Mouse (Mus musculus): ENCODE data around the gene Foxn1. TPM values are rescaled to one million over a fixed set of nuclear protein-coding genes. Genes with fewer than 3 reads are reported as not detected.

Foxn1 gene
- 0.78 and 8.9 TPM in 2 replicates for polyA plus RNA-seq (2015; fragmentation: Nextera tagmentation; extraction: Ambion mirVana)

DNA sequence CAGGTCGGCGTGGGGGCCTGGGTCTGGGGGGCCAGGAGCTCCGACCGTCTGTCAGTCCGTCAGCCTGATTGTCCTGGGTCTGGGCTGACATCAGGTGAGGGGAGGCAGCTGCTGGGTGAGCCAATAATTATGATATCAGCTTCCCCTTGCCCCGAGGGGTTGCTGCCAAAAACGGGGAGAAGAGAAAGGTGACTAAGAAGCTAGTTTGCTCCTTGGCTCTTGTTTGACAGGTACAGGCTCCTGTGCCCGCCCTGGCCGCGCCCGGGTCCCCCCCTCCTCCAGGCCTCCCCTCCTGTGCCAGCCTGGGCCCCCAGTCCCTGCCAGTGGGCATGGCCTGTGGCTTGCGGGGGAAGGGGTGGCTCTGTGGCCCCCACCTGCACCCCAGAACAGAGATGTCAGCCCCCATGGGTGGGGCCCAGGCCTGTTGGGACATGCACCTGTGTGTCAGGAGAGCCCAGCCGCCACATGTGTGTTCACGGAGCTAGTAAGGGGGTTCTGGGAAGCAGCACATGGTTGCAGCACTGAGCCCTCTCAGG, at the start of gene Foxn1:
TSS of gene Foxn1 (minus strand) at position 51 of the 536 bp plus-strand sequence.
- H3K27me3 ChIP-seq = peaks cover 11% of the 10 kb centered on the region
- 76% methylated on average over 14 of the region's 14 CpGs for WGBS
- ATAC-seq (replicated peaks; ENCODE audit: insufficient number of reproducible peaks, insufficient read depth, low FRiP score, low read depth) = 0 out of 2 replicates have a peak, but pooled peaks have one; percentile 47
- H3K27ac ChIP-seq = no peak within 1 kb of the TSS
- no peak within 1 kb of the TSS for H3K4me2 ChIP-seq
- H3K36me3 ChIP-seq = no peaks in the 10 kb centered on the region
- H3K9ac ChIP-seq = no peak within 1 kb of the TSS
- H3K4me3 ChIP-seq = peak within 1 kb of the TSS; percentile 4; the same call in 1 of the 2 replicates
- no peaks in the 10 kb centered on the region for H3K9me3 ChIP-seq (replicated peaks)
- no peaks in the 10 kb centered on the region for H3K4me1 ChIP-seq (replicated peaks)

DNA sequence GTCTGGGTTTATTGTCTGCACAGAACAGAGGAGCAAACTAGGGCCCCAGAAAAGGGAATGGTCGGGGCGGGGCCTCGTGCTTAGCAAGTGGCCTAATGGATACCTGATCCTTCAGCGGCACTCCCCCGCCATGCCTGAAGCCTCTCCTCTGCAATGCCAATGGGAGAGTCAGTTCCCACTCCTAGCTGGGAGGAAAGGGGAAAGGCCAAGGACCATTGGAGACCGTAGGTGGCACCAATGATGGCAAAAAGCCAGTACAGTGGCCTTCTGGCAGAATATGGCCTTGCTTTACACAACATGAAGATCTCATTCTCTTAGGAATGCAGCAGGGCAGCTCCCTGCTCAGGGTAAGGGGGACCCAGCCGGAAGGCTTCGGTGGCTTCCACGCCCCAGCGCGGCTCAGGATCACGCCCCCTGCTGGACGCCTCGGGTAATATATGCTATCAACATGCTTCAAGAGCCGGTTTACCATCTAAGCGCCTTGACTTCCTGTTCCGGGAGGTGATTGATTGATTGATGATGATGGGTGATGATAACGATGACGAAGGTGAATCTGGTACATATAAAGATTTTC, 49.5 kb upstream of the Foxn1 start:
- Histone ChIP-seq H3K27me3 (no peaks in the 10 kb centered on the region), H3K4me2 (peak overlapping the region; percentile 22), H3K4me1 (replicated peaks) (peaks cover 8% of the 10 kb centered on the region), H3K9ac (no peak overlapping the region), H3K9me3 (replicated peaks) (no peaks in the 10 kb centered on the region), H3K4me3 (0 out of 2 replicates have a peak overlapping the region, but pooled peaks have one; percentile 3), H3K27ac (no peak overlapping the region), H3K36me3 (no peaks in the 10 kb centered on the region)
- ATAC-seq (replicated peaks; ENCODE audit: insufficient number of reproducible peaks, insufficient read depth, low FRiP score, low read depth) = no peak
- WGBS = 9% methylated on average over 19 of the region's 19 CpGs

DNA sequence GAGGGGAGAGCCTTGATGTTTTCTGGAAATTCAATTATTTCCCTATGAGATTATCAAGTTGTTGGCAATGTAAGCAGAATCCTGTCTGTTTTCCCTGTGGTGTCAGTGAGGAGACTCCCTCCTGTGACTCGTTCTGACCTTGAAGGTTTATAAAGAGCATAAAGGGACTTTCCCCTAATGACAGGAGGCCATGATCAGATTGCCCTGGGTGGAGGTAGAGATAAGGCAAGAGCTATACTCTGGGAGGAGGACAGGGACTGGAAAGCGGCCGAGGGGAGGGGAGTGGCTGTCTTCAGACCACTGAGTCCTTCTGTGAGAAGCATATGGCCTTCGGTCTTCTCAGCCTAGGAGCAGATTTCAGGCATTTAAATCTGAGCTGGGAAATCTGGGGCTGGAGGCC, 47.7 kb upstream of the Foxn1 start:
- no peak overlapping the region for H3K4me3 ChIP-seq
- no peak overlapping the region for H3K4me2 ChIP-seq
- no peak overlapping the region for H3K9ac ChIP-seq
- H3K36me3 ChIP-seq = no peaks in the 10 kb centered on the region
- peaks cover 8% of the 10 kb centered on the region for H3K4me1 ChIP-seq (replicated peaks)
- no peak for ATAC-seq (replicated peaks; ENCODE audit: insufficient number of reproducible peaks, insufficient read depth, low FRiP score, low read depth)
- WGBS = 24% methylated on average over 4 of the region's 4 CpGs
- no peak overlapping the region for H3K27ac ChIP-seq
- H3K9me3 ChIP-seq (replicated peaks) = no peaks in the 10 kb centered on the region
- H3K27me3 ChIP-seq = no peaks in the 10 kb centered on the region

DNA sequence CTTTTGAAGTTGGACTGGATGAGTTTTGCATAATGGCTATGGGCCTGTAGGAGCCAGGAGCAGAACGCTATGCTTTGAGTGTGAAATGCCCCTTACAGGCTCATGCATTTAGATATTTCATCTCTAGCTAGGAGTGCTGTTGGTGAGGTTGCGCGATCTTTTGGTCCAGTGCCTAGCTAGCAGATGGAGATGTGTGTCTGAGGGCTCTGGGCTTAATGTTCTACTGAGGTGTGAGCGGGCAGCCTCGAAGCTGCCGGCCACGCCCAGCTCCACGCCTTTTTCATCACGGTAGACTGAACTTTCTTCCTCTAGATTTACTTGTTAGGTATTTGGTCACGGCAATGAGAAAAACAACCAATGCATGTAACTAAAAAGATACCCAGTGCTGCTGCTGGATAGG, 44.8 kb upstream of the Foxn1 start:
- no peaks in the 10 kb centered on the region for H3K36me3 ChIP-seq
- H3K9ac ChIP-seq = no peak overlapping the region
- H3K4me1 ChIP-seq (replicated peaks) = peaks cover 8% of the 10 kb centered on the region
- no peak overlapping the region for H3K4me2 ChIP-seq
- WGBS = 85% methylated on average over 10 of the region's 10 CpGs
- no peaks in the 10 kb centered on the region for H3K27me3 ChIP-seq
- no peak for ATAC-seq (replicated peaks; ENCODE audit: insufficient number of reproducible peaks, insufficient read depth, low FRiP score, low read depth)
- H3K9me3 ChIP-seq (replicated peaks) = no peaks in the 10 kb centered on the region
- no peak overlapping the region for H3K4me3 ChIP-seq
- H3K27ac ChIP-seq = no peak overlapping the region

DNA sequence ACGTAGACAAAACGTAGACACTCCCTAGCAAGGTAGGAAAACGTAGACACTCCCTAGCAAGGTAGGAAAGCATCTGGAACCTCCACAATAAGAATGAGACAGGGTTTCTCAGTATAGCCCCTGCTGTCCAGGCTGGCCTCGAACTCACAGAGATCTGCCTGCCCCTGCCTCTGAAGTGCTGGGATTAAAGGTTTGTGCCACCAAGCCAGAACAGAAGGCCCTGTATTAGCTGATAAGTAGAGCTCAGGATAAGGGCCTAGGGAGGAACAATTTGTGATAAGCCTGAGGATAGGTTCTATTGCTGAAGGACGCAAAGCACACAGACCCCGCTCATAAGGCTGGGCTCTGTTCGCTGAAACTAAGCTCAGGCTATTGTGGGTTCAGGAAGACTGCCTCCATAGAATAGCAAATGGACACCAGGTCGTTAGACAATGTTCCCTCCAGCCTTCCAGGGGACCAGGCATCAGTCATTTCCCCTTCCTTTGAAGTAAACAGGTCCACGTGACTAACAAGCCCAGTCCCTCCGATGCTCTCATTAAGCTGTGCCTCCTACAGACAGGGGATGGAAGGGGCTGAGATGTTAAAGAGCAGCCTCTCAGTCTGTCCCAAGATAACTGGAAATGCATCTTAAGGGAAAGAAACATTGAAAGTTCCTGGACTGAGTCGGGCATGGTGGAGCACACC, 44.0 kb upstream of the Foxn1 start:
- Histone ChIP-seq H3K36me3 (no peaks in the 10 kb centered on the region), H3K4me2 (no peak overlapping the region), H3K27ac (no peak overlapping the region), H3K4me1 (replicated peaks) (no peaks in the 10 kb centered on the region; the same call in 1 of the 2 replicates), H3K27me3 (no peaks in the 10 kb centered on the region), H3K9me3 (replicated peaks) (no peaks in the 10 kb centered on the region), H3K9ac (no peak overlapping the region), H3K4me3 (no peak overlapping the region)
- 40% methylated on average over 11 of the region's 11 CpGs for WGBS
- no peak for ATAC-seq (replicated peaks; ENCODE audit: insufficient number of reproducible peaks, insufficient read depth, low FRiP score, low read depth)

DNA sequence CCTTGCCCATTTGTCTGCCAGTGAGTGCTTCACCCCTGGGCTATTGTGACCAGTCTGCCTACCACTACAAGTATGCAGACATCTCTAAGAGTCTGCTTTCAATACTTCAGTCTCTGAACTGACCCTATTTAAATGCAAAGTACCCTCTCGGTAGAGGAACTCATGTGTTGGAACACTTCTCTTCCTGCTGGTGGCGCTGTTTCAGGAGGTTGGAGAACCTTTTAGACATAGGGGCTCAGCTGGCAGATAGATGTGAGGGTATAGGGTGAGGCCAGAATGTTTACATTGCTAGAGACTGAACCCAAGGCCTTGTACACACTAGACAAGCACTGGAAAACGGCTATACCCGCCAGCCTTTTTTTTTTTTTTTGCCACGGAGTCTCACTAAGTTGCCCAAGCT, 42.0 kb upstream of the Foxn1 start:
- Histone ChIP-seq H3K27me3 (no peaks in the 10 kb centered on the region), H3K4me1 (replicated peaks) (no peaks in the 10 kb centered on the region), H3K36me3 (no peaks in the 10 kb centered on the region), H3K9ac (no peak overlapping the region), H3K9me3 (replicated peaks) (no peaks in the 10 kb centered on the region), H3K4me2 (no peak overlapping the region), H3K27ac (no peak overlapping the region), H3K4me3 (no peak overlapping the region)
- ATAC-seq (replicated peaks; ENCODE audit: insufficient number of reproducible peaks, insufficient read depth, low FRiP score, low read depth) = no peak
- WGBS = 76% methylated on average over 5 of the region's 5 CpGs

DNA sequence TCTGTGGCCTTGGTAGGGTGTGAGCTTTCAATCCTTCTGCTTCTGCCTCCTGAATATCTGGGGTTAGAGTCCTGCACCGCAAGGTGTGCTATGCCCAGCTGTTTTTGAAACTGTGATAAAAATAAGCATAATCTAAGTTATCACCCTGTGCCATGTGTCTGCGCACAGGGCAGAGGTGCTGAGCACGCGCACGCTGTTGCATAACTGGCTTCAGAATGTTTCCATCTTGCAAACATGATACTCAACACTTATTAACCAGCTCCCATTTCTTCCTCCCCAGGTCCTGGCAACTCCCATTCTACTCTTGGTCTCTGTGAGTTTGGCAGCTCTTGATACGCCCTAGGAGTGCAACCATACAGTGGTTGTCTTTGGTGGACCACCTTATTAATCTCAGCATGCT, 41.3 kb upstream of the Foxn1 start:
- no peaks in the 10 kb centered on the region for H3K4me1 ChIP-seq (replicated peaks)
- H3K9ac ChIP-seq = no peak overlapping the region
- ATAC-seq (replicated peaks; ENCODE audit: insufficient number of reproducible peaks, insufficient read depth, low FRiP score, low read depth) = no peak
- peaks cover 6% of the 10 kb centered on the region for H3K27me3 ChIP-seq
- no peak overlapping the region for H3K4me2 ChIP-seq
- H3K9me3 ChIP-seq (replicated peaks) = no peaks in the 10 kb centered on the region
- no peak overlapping the region for H3K27ac ChIP-seq
- H3K4me3 ChIP-seq = no peak overlapping the region
- H3K36me3 ChIP-seq = no peaks in the 10 kb centered on the region
- 89% methylated on average over 6 of the region's 6 CpGs for whole genome bisulfite sequencing

DNA sequence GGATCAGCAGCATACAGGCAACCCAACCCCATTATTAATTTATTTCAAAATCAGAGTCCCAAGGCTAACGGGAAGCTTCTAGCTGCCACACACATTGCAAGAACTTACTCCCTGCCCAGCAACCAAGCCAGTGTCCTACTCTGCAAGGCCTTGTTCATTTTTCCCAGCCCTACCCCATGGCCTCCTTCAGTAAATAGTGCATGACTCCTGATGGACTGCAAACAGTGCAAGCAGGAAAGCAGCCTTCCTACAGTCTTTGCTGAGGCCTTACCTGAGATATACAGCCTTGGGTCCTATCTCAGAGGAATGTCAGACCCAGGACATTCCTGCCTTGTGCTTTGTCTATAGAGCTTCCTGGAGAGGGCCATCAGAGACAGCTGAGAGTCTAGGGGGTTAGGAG, 39.2 kb upstream of the Foxn1 start:
- no peaks in the 10 kb centered on the region for H3K4me1 ChIP-seq (replicated peaks)
- H3K4me2 ChIP-seq = no peak overlapping the region
- H3K27ac ChIP-seq = no peak overlapping the region
- H3K9ac ChIP-seq = no peak overlapping the region
- H3K36me3 ChIP-seq = no peaks in the 10 kb centered on the region
- no peaks in the 10 kb centered on the region for H3K9me3 ChIP-seq (replicated peaks)
- H3K27me3 ChIP-seq = peaks cover 23% of the 10 kb centered on the region
- H3K4me3 ChIP-seq = no peak overlapping the region
- ATAC-seq (replicated peaks; ENCODE audit: insufficient number of reproducible peaks, insufficient read depth, low FRiP score, low read depth) = no peak
- WGBS = 94% methylated on average over 1 of the region's 1 CpGs

DNA sequence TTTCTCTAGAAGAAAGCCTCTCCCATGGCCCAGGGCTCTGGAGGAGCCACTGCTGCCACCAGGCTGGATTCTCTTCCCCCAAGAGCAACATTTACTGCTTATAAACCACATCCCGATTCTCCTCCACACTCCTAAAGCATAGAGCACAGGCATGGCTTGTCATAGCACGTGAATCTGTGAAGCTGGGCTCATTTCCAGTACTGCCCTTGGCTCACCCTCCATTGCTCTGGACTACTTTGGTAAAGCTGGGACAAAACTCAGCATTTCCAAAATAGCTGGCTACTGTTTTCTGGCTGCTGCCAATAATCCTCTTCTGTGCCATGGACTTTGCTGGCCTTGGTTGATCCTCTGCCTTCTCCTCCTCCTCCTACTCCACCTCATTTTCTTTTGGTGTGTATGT, 38.0 kb upstream of the Foxn1 start:
- Histone ChIP-seq H3K27me3 (peaks cover 30% of the 10 kb centered on the region), H3K27ac (no peak overlapping the region), H3K36me3 (no peaks in the 10 kb centered on the region), H3K9ac (no peak overlapping the region), H3K4me1 (replicated peaks) (no peaks in the 10 kb centered on the region), H3K4me2 (no peak overlapping the region), H3K9me3 (replicated peaks) (no peaks in the 10 kb centered on the region), H3K4me3 (no peak overlapping the region)
- WGBS = 52% methylated on average over 2 of the region's 2 CpGs
- no peak for ATAC-seq (replicated peaks; ENCODE audit: insufficient number of reproducible peaks, insufficient read depth, low FRiP score, low read depth)

DNA sequence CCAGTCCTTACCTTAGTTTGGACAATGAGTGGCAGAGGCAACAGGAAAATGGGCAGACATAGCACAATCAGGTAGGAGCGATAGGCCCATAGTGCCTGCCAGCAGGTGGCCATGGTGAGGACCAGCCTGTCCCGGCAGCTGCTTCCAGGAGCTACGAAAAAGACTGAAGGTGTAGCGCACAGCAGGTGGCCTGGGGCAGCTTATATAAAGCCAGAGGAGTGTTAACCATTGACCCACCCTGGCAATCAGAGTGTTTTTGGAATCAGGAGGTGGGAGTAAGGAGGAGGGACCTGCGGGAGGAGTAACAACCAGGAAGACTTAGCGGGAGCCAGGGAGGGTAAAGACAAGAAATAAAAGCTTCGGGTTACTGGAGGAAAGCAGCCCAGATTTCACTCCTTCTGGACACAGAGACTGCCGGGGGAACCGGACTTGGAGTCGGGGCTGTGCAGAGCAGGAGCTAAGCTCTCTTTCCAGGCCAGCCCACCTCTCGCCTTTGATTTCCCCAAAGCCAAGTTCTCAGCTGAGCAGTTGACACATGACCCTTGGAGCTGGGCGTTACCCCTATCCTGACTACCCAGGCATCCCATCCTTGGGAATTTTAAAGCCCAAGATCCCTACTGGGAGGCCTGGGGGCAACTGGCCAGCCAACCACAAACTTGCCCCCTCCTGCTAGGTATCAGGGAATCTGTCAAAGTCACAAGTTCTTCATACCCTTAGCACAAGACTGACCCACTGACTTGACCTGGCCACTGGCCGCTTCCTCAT, 35.9 kb upstream of the Foxn1 start, which contains the start of gene Slc13a2:
TSS of gene Slc13a2 (minus strand) at position 163 of the 765 bp plus-strand sequence.
- H3K27me3 ChIP-seq = peaks cover 34% of the 10 kb centered on the region
- no peak within 1 kb of the TSS for H3K27ac ChIP-seq
- ATAC-seq (replicated peaks; ENCODE audit: insufficient number of reproducible peaks, insufficient read depth, low FRiP score, low read depth) = no peak
- no peak within 1 kb of the TSS for H3K9ac ChIP-seq
- H3K4me1 ChIP-seq (replicated peaks) = no peaks in the 10 kb centered on the region
- H3K36me3 ChIP-seq = no peaks in the 10 kb centered on the region
- WGBS = 25% methylated on average over 13 of the region's 13 CpGs
- no peak within 1 kb of the TSS for H3K4me3 ChIP-seq
- H3K4me2 ChIP-seq = no peak within 1 kb of the TSS
- H3K9me3 ChIP-seq (replicated peaks) = no peaks in the 10 kb centered on the region

DNA sequence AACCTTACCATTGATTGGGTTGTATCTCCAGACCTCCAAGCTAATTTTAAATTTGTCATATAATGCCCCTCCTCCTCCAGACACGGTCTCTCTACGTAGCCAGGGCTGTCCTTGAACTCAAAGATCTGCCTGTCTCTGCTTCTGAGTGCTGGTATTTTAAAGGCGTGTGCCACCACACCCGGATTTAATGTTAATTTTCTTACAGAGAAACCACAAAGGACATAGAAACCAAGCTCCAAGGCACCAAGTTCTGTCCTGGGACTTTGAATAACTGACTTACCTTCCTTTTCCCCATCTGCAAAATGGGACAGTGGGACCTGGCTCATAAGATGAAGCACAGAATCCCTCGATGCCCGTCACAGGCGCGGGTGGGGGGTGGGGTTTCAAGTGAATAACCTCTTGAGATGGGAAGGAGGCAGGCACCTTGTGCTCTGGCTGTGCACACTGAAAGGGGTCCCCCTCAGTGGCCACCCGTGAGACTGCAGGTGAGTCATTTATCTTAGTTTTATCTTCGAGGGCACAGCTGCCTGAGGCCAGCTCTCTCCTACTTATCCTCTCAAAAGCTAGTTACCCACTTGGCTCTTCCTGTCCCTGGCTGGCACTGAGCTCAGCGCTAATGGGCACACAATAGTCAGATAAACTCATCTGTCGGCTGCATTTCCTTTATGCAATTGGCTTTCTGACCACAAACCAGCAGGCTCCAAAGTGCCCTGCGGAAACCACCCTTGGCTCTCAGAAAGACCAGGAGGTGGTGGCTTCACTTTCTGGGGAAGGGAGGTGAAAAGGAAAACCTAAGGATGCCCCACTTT, 35.0 kb upstream of the Foxn1 start:
- no peak for ATAC-seq (replicated peaks; ENCODE audit: insufficient number of reproducible peaks, insufficient read depth, low FRiP score, low read depth)
- Histone ChIP-seq H3K9ac (no peak overlapping the region), H3K9me3 (replicated peaks) (no peaks in the 10 kb centered on the region), H3K4me3 (no peak overlapping the region), H3K36me3 (no peaks in the 10 kb centered on the region), H3K4me2 (no peak overlapping the region), H3K27ac (no peak overlapping the region), H3K27me3 (peaks cover 34% of the 10 kb centered on the region), H3K4me1 (replicated peaks) (no peaks in the 10 kb centered on the region)
- WGBS = 56% methylated on average over 13 of the region's 13 CpGs
